ENCODE assay signal across 26 mouse cellular contexts in genomic region chr13:35813348-35814127, GRCm38 (mm10).
DNase-seq lines count a peak whose midpoint lies in the region; TF ChIP-seq lines count a peak whose summit lies in the region.
"Had no signal": no experiment of that assay in that cellular context is flagged by ENCODE, and none has a peak within 500 bp of the region (broad histone marks: within the 10 kb centered on the region; RNA-seq: fewer than 3 reads in every experiment).

No protein-coding gene starts in this region.

- H3K9ac ChIP-seq in MEL (ENCODE audit: control insufficient read depth, low read depth, low read length, poor library complexity, severe bottlenecking): no peak overlapping the region
- H3K9ac ChIP-seq: embryonic facial prominence, embryonic 15.5 days; forebrain, embryonic 13.5 days; hindbrain, embryonic 15.5 days; lung, embryonic 15.5 days; midbrain, embryonic 15.5 days; neural tube, embryonic 15.5 days had no signal

- no peak for TF ChIP-seq EP300 in MEL (IDR thresholded peaks at IDR 0.05; ENCODE audit: low read depth in 1 of 2, low read length in 2 of 2)

- DNase-seq in thymus, postnatal 0 days (ENCODE audit: low spot score): peak; percentile 49
- DNase-seq in thymus, adult 18-20 months: no peak
- no peak for DNase-seq in MEL (ENCODE audit: low read depth, low spot score)
- peak; percentile 32 for DNase-seq in thymus, postnatal 14 days
- DNase-seq in adrenal gland, adult 8-10 months: no peak
- no peak for DNase-seq in kidney, postnatal 4 days
- DNase-seq: adrenal gland, adult 2 months; cerebellum, adult 8-10 months; cerebellum, postnatal 25 days; gastrocnemius, postnatal 14 days; heart, postnatal 14 days; kidney, adult 9 months; kidney, postnatal 10 days; left cerebral cortex, postnatal 4 days; liver; right cerebral cortex, postnatal 25 days; spleen, adult 18-20 months had no signal

- peaks cover 30 to 35% of the 10 kb centered on the region in 2 experiments for H3K4me1 ChIP-seq in MEL (ENCODE audit: control insufficient read depth in 1 of 2, insufficient read depth in 2 of 2, low read length in 2 of 2)

- TF ChIP-seq POLR2A in MEL (IDR thresholded peaks at IDR 0.05; ENCODE audit: control insufficient read depth in 1 of 2, insufficient read depth in 1 of 2, low read depth in 1 of 2, low read length in 2 of 2, poor library complexity in 1 of 2): no peak

- no peaks in the 10 kb centered on the region for H3K27me3 ChIP-seq in MEL (ENCODE audit: control insufficient read depth in 1 of 2, insufficient read depth in 2 of 2, low read length in 2 of 2)
- H3K27me3 ChIP-seq: embryonic facial prominence, embryonic 15.5 days; forebrain, embryonic 13.5 days; hindbrain, embryonic 15.5 days; lung, embryonic 15.5 days; midbrain, embryonic 15.5 days; neural tube, embryonic 15.5 days had no signal

- no peak for TF ChIP-seq RAD21 in MEL (IDR thresholded peaks at IDR 0.05; ENCODE audit: low read depth, low read length)

- H3K27ac ChIP-seq in MEL (ENCODE audit: control insufficient read depth, low read depth, low read length): no peak overlapping the region
- H3K27ac ChIP-seq: embryonic facial prominence, embryonic 10.5 days; embryonic facial prominence, embryonic 15.5 days; forebrain, embryonic 13.5 days; hindbrain, embryonic 10.5 days; hindbrain, embryonic 15.5 days; lung, embryonic 15.5 days; midbrain, embryonic 15.5 days; neural tube, embryonic 15.5 days had no signal

- TF ChIP-seq CTCF in MEL (IDR thresholded peaks at IDR 0.05 in 2 of 3, conservative IDR thresholded peaks at IDR 0.05 in 1 of 3; ENCODE audit: control insufficient read depth in 1 of 3, insufficient read depth in 1 of 3, low read depth in 2 of 3, low read length in 3 of 3, poor library complexity in 1 of 3, severe bottlenecking in 1 of 3): no peak

- H3K79me2 ChIP-seq in MEL (ENCODE audit: control insufficient read depth, insufficient read depth, low read length, poor library complexity): peaks cover 43% of the 10 kb centered on the region

- no peak overlapping the region for H3K4me3 ChIP-seq in MEL (ENCODE audit: control insufficient read depth in 1 of 2, insufficient read depth in 1 of 2, low read depth in 2 of 2, low read length in 2 of 2)
- H3K4me3 ChIP-seq: embryonic facial prominence, embryonic 10.5 days; embryonic facial prominence, embryonic 15.5 days; forebrain, embryonic 13.5 days; hindbrain, embryonic 10.5 days; hindbrain, embryonic 15.5 days; lung, embryonic 15.5 days; midbrain, embryonic 10.5 days; midbrain, embryonic 15.5 days; neural tube, embryonic 15.5 days had no signal

- peaks cover 0 to 42% of the 10 kb centered on the region in 2 experiments; a peak in 3 of 4 replicates for H3K36me3 ChIP-seq in MEL (ENCODE audit: control insufficient read depth in 1 of 2, insufficient read depth in 2 of 2, low read length in 2 of 2)
- H3K36me3 ChIP-seq: hindbrain, embryonic 15.5 days; midbrain, embryonic 15.5 days; neural tube, embryonic 15.5 days had no signal

- H3K9me3 ChIP-seq in MEL (replicated peaks; ENCODE audit: insufficient read depth, low read length): no peaks in the 10 kb centered on the region
- H3K9me3 ChIP-seq: embryonic facial prominence, embryonic 10.5 days; embryonic facial prominence, embryonic 15.5 days; forebrain, embryonic 13.5 days; hindbrain, embryonic 10.5 days; hindbrain, embryonic 15.5 days; lung, embryonic 15.5 days; midbrain, embryonic 10.5 days; midbrain, embryonic 15.5 days; neural tube, embryonic 15.5 days had no signal

TF ChIP-seq in MEL, 35 proteins besides CTCF, POLR2A, EP300 and RAD21:
- no peak for TF ChIP-seq NRF1 (IDR thresholded peaks at IDR 0.05; ENCODE audit: insufficient read depth, low read depth, low read length, poor library complexity, severe bottlenecking)
- peak; percentile 65; the same call in 1 of the 2 replicates for TF ChIP-seq USF1 (IDR thresholded peaks at IDR 0.05; ENCODE audit: low read depth, low read length)

Comparison
In these comparisons a context has a peak if more than half of its experiments do, and no peak if none do; other contexts are left out.
1. DNase-seq: peak in thymus, postnatal 0 days (single experiment) and thymus, postnatal 14 days (single experiment); none in thymus, adult 18-20 months (0 of 2), MEL (single experiment), adrenal gland, adult 8-10 months (single experiment) and kidney, postnatal 4 days (0 of 2).